Mouse (Mus musculus) brain, embryonic 14.5 days (tissue): Measurements from ENCODE around the gene Snap25. TPM values are rescaled to one million over a fixed set of nuclear protein-coding genes. Genes with fewer than 3 reads are reported as not detected.
A peak's percentile ranks its signal among the peaks of the same experiment; 100 is the strongest.

Source experiments
- DNase-seq: peaks from one replicate; pipeline ENCODE4 v3.0.0-alpha.2; 2011; ENCODE audit warnings: low read depth
- CTCF ChIP-seq: fragments of 200-500 bp; IDR thresholded peaks from 2 replicates; pipeline ENCODE4 v1.5.1; 2012; ENCODE audit warnings: inconsistent platforms, mild to moderate bottlenecking, moderate library complexity, borderline replicate concordance; ENCODE audit not compliant: insufficient read depth, insufficient read length; ENCODE audit errors: extremely low read depth
- POLR2A ChIP-seq: fragments of 200-500 bp; IDR thresholded peaks from 2 replicates; pipeline ENCODE4 v1.6.1; 2012; ENCODE audit warnings: mild to moderate bottlenecking, inconsistent platforms, borderline replicate concordance; ENCODE audit not compliant: poor library complexity, insufficient read depth, insufficient read length, severe bottlenecking; ENCODE audit errors: extremely low read depth
- polyA plus RNA-seq: library from polyadenylated mRNA; depleted of rRNA; stranded (reverse); fragments of >200 nt; gene quantifications from 2 replicates; pipeline ENCODE4 v1.2.3, GENCODE M21; 2012

The Snap25 gene
- polyA plus RNA-seq, 1 experiment = 153 TPM

DNA sequence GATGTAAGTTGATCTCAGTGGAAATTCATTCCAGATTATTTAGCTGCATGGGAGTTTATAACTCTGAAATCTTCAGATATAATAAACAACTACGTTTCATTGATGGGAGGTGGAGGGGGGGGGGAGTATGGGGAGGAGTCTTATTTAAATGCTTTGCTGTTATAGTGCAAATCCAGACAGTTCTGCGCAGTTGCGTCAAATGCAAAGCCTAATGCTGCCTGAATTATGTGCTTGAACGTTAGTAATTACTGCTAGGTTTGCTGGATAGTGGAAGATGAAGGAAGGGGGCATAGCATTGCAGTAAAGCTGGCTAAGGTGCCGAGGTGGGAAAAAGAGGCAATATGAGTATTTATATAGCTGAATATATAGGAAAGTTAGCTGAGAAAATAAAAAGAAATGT lies 2.3 kb downstream of the Snap25 start:
- TF ChIP-seq CTCF (no peak), POLR2A (no peak)
- DNase-seq = peak; percentile 32

DNA sequence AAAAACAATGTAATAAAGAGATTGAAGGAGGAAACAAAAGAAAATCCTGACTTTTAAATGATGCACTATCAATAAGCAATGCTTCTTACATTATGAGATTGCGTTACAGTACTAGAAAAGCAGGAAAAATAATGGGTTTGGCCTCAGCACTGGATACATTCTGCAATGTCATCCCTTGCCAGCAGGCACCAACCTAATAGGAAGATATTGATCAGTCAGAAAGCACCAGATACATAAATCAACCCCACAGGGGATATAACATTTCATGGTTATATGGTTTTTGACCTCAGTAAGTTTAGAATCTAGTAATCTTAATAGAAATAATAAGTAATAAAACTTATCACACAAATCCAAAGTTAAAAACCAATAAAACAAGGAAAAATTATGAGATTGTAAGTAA lies 3.1 kb downstream of the Snap25 start:
- DNase-seq = no peak
- TF ChIP-seq CTCF (no peak), POLR2A (no peak)

DNA sequence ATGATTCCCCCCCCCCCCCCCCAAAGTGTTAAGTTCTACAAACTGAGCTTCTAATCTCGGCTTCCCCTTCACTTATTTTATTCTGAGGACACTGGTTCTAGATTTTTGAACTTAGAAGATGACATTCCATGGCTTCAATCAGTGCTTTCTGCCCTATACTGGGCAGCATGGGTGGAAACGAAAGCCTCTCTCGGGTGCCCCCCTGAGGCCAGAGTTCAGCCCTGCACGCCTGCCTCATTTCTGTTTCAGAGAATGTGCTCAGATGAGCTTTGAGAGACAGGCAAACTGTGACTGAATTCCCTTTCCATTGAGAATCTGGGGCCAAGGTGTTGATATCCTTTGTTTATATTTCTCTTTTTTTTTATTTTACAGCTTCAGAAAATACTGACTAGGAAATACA lies 7.0 kb downstream of the Snap25 start:
- TF ChIP-seq CTCF = peak; percentile 57
- TF ChIP-seq POLR2A = no peak
- DNase-seq = no peak

DNA sequence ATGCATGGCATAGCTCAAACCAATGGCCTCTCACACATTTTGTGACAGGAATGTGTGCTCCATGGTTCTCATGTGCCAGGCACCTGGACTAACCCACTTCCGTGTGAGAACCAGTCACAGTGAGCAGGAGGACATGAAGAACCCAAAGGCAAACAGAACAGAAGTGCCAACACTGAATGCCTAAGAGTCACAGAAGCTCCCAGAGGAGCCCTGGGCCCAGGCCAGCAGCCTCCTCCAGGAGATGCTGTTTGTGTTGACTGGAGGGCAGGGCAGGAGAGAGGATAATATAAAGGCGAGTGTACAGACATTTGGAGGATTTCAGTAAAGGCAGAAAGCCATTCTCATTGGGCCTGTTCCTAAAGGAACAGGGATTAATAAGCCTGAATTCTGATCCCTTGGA lies 25.0 kb downstream of the Snap25 start:
- DNase-seq = no peak
- TF ChIP-seq POLR2A (no peak), CTCF (no peak)

DNA sequence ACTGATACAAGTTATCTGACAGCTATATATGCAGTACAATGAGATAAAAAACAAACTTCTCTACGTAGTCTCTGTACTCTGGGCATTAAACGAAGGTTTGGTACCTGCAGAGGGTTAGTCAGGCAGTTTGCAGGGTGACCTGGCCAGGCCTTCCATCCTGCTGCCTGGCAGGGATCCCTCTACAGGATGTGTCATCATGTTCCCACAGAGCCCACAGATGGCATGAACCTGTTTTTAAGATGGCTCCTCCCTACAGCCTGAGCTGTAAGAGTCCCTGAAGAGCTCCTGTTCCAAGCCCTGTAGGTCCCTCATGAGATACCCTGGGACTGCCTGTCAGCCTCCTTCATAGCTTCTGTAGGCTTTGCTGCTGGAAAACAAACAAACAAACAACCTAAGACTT lies 29.0 kb downstream of the Snap25 start:
- DNase-seq = no peak
- TF ChIP-seq CTCF (no peak), POLR2A (no peak)

DNA sequence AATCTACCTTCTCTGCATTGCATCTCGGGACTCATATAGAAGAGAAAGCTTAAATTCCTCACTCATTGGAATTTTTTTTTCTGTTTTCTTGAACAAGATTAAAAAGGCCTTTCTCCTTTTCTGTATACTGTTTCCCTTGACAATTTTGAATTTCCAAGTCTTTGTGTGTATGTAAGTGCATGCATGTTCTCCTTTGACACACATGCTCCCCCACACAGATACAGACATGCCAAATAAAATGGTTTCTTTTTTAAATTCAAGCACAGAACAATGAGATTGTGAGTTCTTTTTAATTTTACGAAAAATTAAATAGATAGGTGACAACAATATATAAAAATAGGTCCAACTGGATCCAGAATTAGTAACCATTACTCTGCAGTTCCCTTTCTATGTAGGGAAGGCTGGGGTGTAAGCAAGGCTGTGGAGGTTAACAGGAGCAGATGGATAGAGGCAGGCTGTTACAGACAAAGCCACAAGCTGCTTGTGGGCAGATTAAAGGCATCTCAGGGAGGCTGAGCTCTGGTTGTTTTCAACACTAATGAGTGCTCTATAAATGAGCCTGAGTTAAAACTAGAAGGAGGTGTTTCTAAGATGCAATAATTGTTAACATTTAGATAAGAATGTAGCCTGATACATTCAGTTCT lies 31.6 kb downstream of the Snap25 start:
- TF ChIP-seq CTCF (no peak), POLR2A (no peak)
- DNase-seq = peak; percentile 87

DNA sequence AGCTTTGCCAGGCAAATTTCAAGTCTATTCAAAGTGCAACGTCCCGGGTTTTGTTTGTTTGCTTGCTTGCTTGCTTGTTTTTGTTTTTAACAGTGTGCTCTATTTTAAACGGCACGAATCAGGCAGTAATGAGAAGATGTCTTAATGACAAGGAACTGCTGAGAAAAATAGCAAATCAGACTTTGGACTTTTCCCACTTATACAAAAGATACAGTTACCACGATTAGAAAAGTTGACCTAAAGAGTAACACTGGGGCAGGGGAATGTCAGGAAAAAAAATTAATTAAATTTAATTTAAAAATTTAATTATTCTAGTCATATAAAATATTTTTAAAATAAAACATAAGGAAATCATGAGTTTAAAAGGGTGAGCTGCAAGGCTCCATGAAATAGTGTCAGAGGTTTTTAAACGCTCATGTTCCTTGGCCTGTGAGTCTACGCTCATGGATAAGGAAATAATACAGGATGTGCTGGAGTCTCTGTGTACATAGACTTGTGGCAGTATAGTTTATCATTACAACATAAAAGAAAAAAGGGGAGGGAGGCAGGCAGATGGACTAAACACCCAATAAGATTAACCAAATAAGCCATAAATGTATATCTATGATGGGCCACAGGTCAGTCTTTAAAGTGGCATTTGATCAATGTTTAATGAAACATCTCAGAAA lies 32.2 kb downstream of the Snap25 start:
- DNase-seq = no peak
- TF ChIP-seq CTCF (no peak), POLR2A (no peak)

DNA sequence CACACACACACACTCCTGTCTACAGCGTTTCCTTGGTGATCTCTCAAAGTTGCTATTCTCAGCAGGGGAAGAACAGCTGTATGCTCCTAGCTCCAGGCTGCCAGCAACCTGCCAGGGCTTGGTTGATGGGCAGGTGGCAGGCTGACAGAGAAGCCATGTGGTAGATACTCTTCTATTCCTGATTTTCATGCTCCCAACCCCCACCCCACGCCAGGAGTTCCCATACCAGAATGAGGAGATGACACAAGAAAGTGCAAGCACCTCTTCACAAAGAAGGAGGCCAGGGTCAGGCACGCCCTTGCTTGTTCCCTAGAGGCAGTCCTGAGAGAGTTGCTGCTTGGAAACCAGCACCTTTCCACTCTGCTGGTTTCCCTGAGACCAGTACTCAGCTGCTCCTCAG lies 40.4 kb downstream of the Snap25 start:
- TF ChIP-seq CTCF (no peak), POLR2A (no peak)
- DNase-seq = peak; percentile 86

DNA sequence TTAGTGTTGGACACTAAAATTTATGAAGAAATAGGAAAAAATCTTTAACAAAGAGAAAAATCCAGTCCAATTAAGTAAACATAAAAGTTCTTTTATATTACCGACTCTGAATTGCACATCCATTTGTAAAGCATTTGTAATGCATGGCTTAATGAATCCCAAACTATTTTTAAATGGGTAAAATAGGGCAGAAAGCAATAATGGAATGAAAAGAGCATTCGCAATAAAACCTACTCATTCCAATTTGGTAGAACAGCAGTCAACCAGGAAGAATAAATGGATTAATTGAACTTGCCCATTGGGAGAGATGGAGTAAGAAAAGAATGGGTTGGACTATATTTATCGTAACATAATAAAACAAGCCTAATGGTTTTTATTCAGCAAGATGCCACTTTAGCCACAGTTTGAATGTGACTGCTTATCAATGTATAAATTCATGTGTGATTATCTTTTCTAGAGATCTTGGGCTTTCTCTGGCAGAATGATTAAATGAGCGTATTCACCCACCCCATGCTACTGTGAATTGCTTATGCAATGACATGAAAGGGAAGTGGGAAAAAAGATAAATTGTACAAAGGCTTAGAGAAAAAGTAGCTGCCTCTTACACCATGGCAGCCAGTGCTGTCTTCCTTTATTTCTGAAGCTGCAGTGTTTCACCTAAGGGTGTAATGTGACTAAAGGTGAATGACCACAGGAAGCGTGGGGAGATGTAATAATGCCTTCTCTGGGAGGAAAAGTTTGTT lies 45.7 kb downstream of the Snap25 start:
- peak; percentile 76 for DNase-seq

DNA sequence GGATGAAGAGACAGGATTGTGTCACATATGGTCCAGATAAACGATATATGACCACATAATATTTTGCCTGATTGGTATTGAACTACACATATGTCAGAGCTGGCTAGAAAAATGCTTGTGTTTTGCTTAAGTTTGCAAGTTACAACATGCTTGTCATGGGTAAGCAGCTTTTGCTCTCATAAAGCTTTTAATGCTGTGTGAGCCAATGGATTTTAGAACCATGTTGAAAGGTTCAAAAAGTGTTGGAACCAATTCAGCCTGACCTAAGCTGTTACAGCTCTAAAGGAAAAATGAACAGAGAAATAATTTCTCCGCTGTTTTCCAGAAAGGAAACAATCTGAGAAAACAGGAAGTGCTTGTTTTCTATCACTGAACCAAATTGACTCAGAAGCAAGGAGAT lies 64.9 kb downstream of the Snap25 start:
- peak; percentile 18 for DNase-seq
- TF ChIP-seq POLR2A = no peak
- TF ChIP-seq CTCF = no peak

More for the DNA sequence above, 45.7 kb downstream of the Snap25 start:
- TF ChIP-seq CTCF (no peak), POLR2A (no peak)

DNA sequence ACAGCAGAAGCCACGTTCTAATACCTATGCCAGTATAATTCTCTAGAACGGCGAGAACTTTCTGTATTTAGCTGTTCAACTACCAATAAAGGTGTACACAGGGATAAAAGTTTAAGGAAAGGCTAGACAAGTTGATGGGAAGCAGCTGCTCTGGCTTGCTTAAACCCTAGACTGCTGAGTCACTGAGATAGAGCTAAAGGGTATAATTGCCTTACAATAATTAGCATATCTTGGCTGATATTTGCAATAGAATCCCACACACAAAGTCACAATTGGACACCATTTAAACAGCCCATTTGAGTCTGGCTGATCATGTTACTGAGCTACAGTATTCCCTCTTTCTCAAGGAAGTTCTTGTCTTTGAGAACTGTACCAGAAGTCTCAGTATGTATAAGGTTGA lies 65.4 kb downstream of the Snap25 start:
- DNase-seq = no peak
- TF ChIP-seq POLR2A = no peak
- no peak for TF ChIP-seq CTCF

DNA sequence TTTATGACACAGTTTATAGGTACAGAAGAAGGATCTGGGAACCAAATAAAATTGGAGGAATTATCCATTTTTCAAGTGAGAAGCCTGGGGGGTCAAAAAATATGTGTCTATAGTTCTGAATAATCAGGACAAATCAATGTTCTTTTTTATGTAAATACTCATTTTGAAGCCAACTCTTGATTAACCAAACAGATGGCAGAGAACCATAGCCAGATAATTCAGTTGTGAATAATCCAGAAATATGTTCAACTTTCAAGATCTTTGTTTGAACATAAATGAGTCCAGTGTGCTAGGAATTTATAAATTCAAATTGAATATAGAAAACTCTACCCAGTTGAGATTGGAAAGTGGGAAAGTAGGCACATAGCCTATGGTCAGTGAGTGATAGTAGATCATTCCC lies 67.0 kb downstream of the Snap25 start:
- peak; percentile 26 for DNase-seq
- TF ChIP-seq CTCF (no peak), POLR2A (no peak)

DNA sequence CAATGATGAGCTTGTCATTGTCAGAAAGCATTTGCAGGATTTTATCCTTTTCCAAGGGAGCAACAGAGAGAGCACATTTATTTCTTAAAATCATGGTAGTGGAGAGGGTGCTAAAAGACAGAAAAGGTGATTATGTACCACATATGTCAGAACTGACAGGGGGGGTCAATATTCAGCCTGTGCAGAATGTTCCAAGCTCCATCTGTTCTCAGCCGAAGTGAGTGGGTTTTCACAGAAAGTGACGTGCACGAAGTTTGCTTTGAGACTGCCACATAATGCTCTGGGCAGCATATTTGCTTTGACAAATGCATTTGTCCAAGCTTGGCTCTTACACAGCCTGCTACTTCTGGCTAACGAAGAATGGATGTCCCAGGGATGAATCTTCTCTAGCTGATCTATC lies 71.1 kb downstream of the Snap25 start:
- TF ChIP-seq CTCF = no peak
- TF ChIP-seq POLR2A = no peak
- peak; percentile 18 for DNase-seq
